Mouse (Mus musculus) small intestine, adult 2 months (tissue): Measurements from ENCODE around the gene St7l.

ENCODE experiments used
- CTCF ChIP-seq: fragments of 200-500 bp; IDR thresholded peaks from 2 replicates; pipeline ENCODE4 v1.5.1; 2012; ENCODE audit warnings: low read depth, mild to moderate bottlenecking, control low read depth, inconsistent platforms, low read length, moderate library complexity, mixed read lengths; ENCODE audit not compliant: insufficient replicate concordance, insufficient read length; ENCODE audit errors: extremely low read depth
- POLR2A ChIP-seq: fragments of 200-500 bp; IDR thresholded peaks from 2 replicates; pipeline ENCODE4 v1.6.1; 2012; ENCODE audit warnings: low read depth, mild to moderate bottlenecking, control low read depth, inconsistent platforms, low read length, moderate library complexity

- TF ChIP-seq CTCF, result no peak
- no peak for TF ChIP-seq POLR2A
Observed at GRCm38 (mm10) chr3:104950926-104951325, 87.1 kb downstream of the St7l start.
